Mouse (Mus musculus) skeletal muscle tissue, postnatal 0 days (tissue): ENCODE data around the gene Prss34. TPM values are rescaled to one million over a fixed set of nuclear protein-coding genes. Genes with fewer than 3 reads are reported as not detected.

ENCODE experiments used
- polyA plus RNA-seq: library from polyadenylated mRNA; unstranded; fragments of >200 nt; fragmentation: Nextera tagmentation; extraction: Ambion mirVana; gene quantifications from 2 replicates; pipeline ENCODE4 v1.2.1, GENCODE M21; 2015

Gene Prss34
- polyA plus RNA-seq, result 10.4 and 15.0 TPM in 2 replicates

DNA sequence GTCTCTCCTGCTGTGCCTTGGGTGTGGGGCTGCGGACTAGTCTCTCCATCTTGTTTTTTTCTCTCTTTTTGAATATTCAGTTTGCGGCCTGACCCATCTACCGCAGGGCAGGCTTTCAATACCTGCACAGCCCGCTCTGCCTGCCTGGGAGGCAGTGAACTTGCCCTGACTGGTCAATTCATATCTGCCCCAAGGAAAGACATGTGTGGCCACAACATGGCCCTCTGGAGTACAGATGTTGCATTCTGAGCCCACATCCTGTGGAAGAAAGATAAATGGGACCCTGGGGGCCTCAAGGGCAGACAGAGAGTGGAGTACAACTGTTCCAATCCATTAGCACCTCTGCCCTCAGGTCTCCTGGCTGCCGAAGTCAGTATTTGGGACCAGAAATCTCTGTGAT, at the start of gene Prss34:
Gene Prss34 (plus strand): TSS at position 301 of the 400 bp plus-strand sequence.

GRCm38 (mm10) chr17:25256140-25256754, 41.9 kb upstream of the Prss34 start, which contains the start of gene Baiap3:
Gene Baiap3, minus strand, starts transcription at chr17:25256364.

DNA sequence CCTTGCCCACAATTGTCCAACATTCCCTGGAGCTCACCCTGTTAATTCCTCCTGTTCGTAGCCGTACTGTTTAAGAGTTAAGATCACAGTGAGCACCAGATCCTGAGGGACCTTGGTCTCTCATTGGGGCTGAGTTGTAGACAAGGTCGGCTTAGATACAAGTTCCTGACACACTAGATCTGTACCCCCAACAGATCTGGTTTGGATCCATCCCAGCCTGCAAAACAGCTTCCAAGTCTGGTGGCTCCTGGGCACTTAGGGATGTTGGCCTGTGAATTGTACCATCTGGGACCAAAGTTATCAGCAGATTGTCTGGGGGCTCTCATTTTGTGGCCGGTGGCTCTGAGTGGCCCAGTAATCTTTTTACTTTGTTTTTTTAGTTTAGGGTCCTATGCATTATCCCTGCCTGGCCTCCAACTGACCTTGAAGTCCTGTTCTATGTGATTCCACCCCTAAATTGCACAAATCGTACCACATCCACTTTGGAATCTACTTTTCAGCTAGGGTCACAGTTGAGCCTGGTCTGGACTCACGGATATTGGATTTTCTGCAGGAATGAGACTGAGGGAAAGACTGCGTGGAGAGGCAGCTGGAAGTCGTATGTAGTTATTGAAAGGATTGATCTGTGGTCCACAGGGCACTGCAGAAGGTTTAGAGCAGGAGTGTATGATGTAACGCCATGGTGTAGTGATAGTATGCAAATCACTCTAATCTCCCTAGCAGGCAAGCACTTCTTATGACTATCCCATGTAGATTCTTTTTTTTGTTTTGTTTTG, 23.4 kb upstream of the Prss34 start, which contains the start of gene Ube2i:
Gene Ube2i (minus strand): TSS at position 52 of the 776 bp plus-strand sequence.

GRCm38 (mm10) chr17:25308346-25308745, 10.2 kb downstream of the Prss34 start, which contains the start of gene Prss28:
Gene Prss28, plus strand, starts transcription at chr17:25308646.

GRCm38 (mm10) chr17:25318354-25318753, 20.2 kb downstream of the Prss34 start, which contains the start of gene Prss29:
Gene Prss29, plus strand, starts transcription at chr17:25318654.

DNA sequence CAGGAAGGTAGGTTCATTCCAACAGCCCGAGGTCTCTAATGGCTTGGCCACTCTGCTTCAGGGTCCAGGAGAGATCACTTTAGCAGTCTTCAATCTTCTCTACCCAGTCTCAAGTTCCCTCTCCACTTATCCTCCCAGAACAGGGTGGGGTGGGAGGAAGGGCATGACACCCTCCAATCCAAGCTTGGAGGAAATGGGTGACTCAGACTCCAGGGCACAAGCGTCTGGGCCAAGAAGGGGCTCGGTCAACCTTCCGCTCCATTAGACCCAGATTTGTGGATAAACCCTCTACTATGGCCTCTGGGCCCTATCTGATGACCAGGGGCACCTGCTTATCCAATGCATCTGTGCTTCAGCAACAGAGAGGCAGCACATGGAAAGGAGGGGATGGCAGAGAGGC, 47.3 kb downstream of the Prss34 start, which contains the start of gene Tpsab1:
Gene Tpsab1 (minus strand): TSS at position 101 of the 400 bp plus-strand sequence.

Other genes with a start within 250 kb of the Prss34 start
- 13.6 and 14.9 TPM in 2 replicates for gene Tmem204, start 214.8 kb upstream of the Prss34 start, polyA plus RNA-seq
- gene Telo2, start 182.4 kb upstream of the Prss34 start, polyA plus RNA-seq, result 19.1 and 19.4 TPM in 2 replicates
- 1.2 and 3.2 TPM in 2 replicates for gene Ptx4, start 177.6 kb upstream of the Prss34 start, polyA plus RNA-seq
- gene Clcn7, start 165.0 kb upstream of the Prss34 start, polyA plus RNA-seq, result 9.3 and 9.6 TPM in 2 replicates
- gene Ccdc154, start 135.9 kb upstream of the Prss34 start, polyA plus RNA-seq, result 0.05 TPM in 1 of 2 replicates, not detected in the other
- not detected in 2 replicates for gene Gm38655, start 122.9 kb upstream of the Prss34 start, polyA plus RNA-seq
- 28.3 and 29.6 TPM in 2 replicates for gene BC003965, start 113.8 kb upstream of the Prss34 start, polyA plus RNA-seq
- 3.0 and 3.6 TPM in 2 replicates for gene Unkl, start 110.0 kb upstream of the Prss34 start, polyA plus RNA-seq
- gene Gnptg, start 58.3 kb upstream of the Prss34 start, polyA plus RNA-seq, result 23.0 and 24.0 TPM in 2 replicates
- 38.4 TPM in 2 replicates for gene Tsr3, start 58.2 kb upstream of the Prss34 start, polyA plus RNA-seq
- 0.23 TPM in 1 of 2 replicates, not detected in the other for gene Baiap3, start 42.0 kb upstream of the Prss34 start, polyA plus RNA-seq
- 216 and 238 TPM in 2 replicates for gene Ube2i, start 23.8 kb upstream of the Prss34 start, polyA plus RNA-seq
- gene Prss28, start 10.3 kb downstream of the Prss34 start, polyA plus RNA-seq, result not detected in 2 replicates
- not detected in 2 replicates for gene Prss29, start 20.3 kb downstream of the Prss34 start, polyA plus RNA-seq
- gene Tpsab1, start 47.2 kb downstream of the Prss34 start, polyA plus RNA-seq, result 11.2 and 11.8 TPM in 2 replicates
- 500 and 756 TPM in 2 replicates for gene Tpsb2, start 67.9 kb downstream of the Prss34 start, polyA plus RNA-seq
- 1.5 and 2.4 TPM in 2 replicates for gene Tpsg1, start 70.9 kb downstream of the Prss34 start, polyA plus RNA-seq
- gene Cacna1h, start 135.4 kb downstream of the Prss34 start, polyA plus RNA-seq, result 4.3 and 5.4 TPM in 2 replicates
- gene Tekt4, start 156.2 kb downstream of the Prss34 start, polyA plus RNA-seq, result not detected in 2 replicates
- gene Sstr5, start 198.9 kb downstream of the Prss34 start, polyA plus RNA-seq, result 0.05 TPM in 1 of 2 replicates, not detected in the other